In genomic region chr12:36381441-36382340, GRCm38 (mm10) we compare ENCODE assay signal across 8 mouse cellular contexts. TPM values are rescaled to one million over a fixed set of nuclear protein-coding genes. Genes with fewer than 3 reads are reported as not detected.
DNase-seq lines count a peak whose midpoint lies in the region; ATAC-seq and TF ChIP-seq lines count a peak whose summit lies in the region.

TSS of gene Ispd (plus strand) at chr12:36381450.
TSS of gene D630036H23Rik (minus strand) at chr12:36382181.

- peak within 1 kb of the TSS; percentile 99 for H3K9ac ChIP-seq in heart, embryonic 14.5 days (ENCODE audit: low read length)
- H3K9ac ChIP-seq in liver, embryonic 11.5 days (ENCODE audit: low read depth, low read length), result peak within 1 kb of the TSS; percentile 78

- DNase-seq in brain, embryonic 18.5 days (ENCODE audit: low read depth, low spot score), result peak; percentile 57
- peak; percentile 38 for DNase-seq in fibroblast of lung, adult 2 months (ENCODE audit: low read depth)
- DNase-seq in kidney, postnatal 10 days, result peak; percentile 92
- DNase-seq in liver, embryonic 11.5 days (ENCODE audit: low spot score), result peak; percentile 83
- peak; percentile 71 to 86 for DNase-seq in spleen, postnatal 4 days (ENCODE audit: low spot score in 2 of 2)

- TF ChIP-seq POLR2A in myocyte (IDR thresholded peaks at IDR 0.05; ENCODE audit: insufficient read length, low read depth), result peak; percentile 35

- no peaks in the 10 kb centered on the region for H3K27me3 ChIP-seq in heart, embryonic 14.5 days (ENCODE audit: control insufficient read depth, insufficient read depth, low read length)
- H3K27me3 ChIP-seq in liver, embryonic 11.5 days (replicated peaks; ENCODE audit: control insufficient read depth, insufficient read depth, low read length), result no peaks in the 10 kb centered on the region
- no peaks in the 10 kb centered on the region for H3K27me3 ChIP-seq in myocyte (ENCODE audit: control insufficient read depth, insufficient read depth, insufficient read length)

- peak; percentile 77 for ATAC-seq in CD4-positive, CD25-positive, alpha-beta regulatory T cell, adult 4 months
- ATAC-seq in heart, embryonic 14.5 days (ENCODE audit: insufficient number of reproducible peaks, insufficient read depth, low FRiP score, low read depth), result peak; percentile 88
- ATAC-seq in liver, embryonic 11.5 days (replicated peaks; ENCODE audit: low FRiP score), result peak; percentile 88

- H3K4me2 ChIP-seq in heart, embryonic 14.5 days (ENCODE audit: low read length), result peak within 1 kb of the TSS; percentile 75
- H3K4me2 ChIP-seq in liver, embryonic 11.5 days, result peak within 1 kb of the TSS; percentile 77
- peak within 1 kb of the TSS; percentile 60 for H3K4me2 ChIP-seq in myocyte (ENCODE audit: low read depth)

- H3ac ChIP-seq in myocyte (ENCODE audit: control insufficient read depth, insufficient read length), result peak within 1 kb of the TSS; percentile 26

- no peaks in the 10 kb centered on the region for H3K36me3 ChIP-seq in heart, embryonic 14.5 days (ENCODE audit: control insufficient read depth, insufficient read depth, low read length)
- no peaks in the 10 kb centered on the region for H3K36me3 ChIP-seq in liver, embryonic 11.5 days (ENCODE audit: control insufficient read depth, insufficient read depth, low read length)
- no peaks in the 10 kb centered on the region for H3K36me3 ChIP-seq in myocyte (ENCODE audit: control insufficient read depth, insufficient read depth)

- no peaks in the 10 kb centered on the region for H3K79me2 ChIP-seq in myocyte (ENCODE audit: control insufficient read depth, insufficient read depth)

- H3K9me3 ChIP-seq in heart, embryonic 14.5 days (ENCODE audit: control insufficient read depth, low read length), result no peaks in the 10 kb centered on the region
- no peaks in the 10 kb centered on the region for H3K9me3 ChIP-seq in liver, embryonic 11.5 days (ENCODE audit: control insufficient read depth, low read length)

- WGBS in heart, embryonic 14.5 days, result under 1% methylated on average over 63 of the region's 64 CpGs
- WGBS in liver, embryonic 11.5 days, result under 1% methylated on average over 64 of the region's 64 CpGs

- H3K4me3 ChIP-seq in heart, embryonic 14.5 days (ENCODE audit: control insufficient read depth in 1 of 2, insufficient read depth in 1 of 2, low read depth in 1 of 2, low read length in 2 of 2), result peak within 1 kb of the TSS; percentile 57 to 78
- H3K4me3 ChIP-seq in liver, embryonic 11.5 days (ENCODE audit: low read depth, low read length), result peak within 1 kb of the TSS; percentile 59
- H3K4me3 ChIP-seq in myocyte, result peak within 1 kb of the TSS; percentile 26

- H3K4me1 ChIP-seq in heart, embryonic 14.5 days (ENCODE audit: control insufficient read depth in 2 of 2, insufficient read depth in 2 of 2, low read length in 2 of 2), result peaks cover 0 to 10% of the 10 kb centered on the region in 2 experiments; a peak in 1 of 4 replicates
- peaks cover 6% of the 10 kb centered on the region for H3K4me1 ChIP-seq in liver, embryonic 11.5 days (replicated peaks; ENCODE audit: control insufficient read depth, insufficient read depth, low read length)

- H3K27ac ChIP-seq in heart, embryonic 14.5 days (replicated peaks in 1 of 2; ENCODE audit: control insufficient read depth in 1 of 2, insufficient read depth in 1 of 2, low read depth in 2 of 2, low read length in 2 of 2), result peak within 1 kb of the TSS; percentile 90 to 97
- H3K27ac ChIP-seq in liver, embryonic 11.5 days (ENCODE audit: low read depth, low read length), result peak within 1 kb of the TSS; percentile 65

TF ChIP-seq in myocyte, 11 proteins besides CTCF, POLR2A, EP300 and RAD21:
- no peak for TF ChIP-seq MYOD1 (IDR thresholded peaks at IDR 0.05; ENCODE audit: control insufficient read depth in 1 of 3, insufficient read length in 2 of 3, low read depth in 2 of 3)
- TF ChIP-seq MYOG (IDR thresholded peaks at IDR 0.05; ENCODE audit: control insufficient read depth in 1 of 3, insufficient read depth in 1 of 3, insufficient read length in 2 of 3, low read depth in 2 of 3), result peak in 1 of 3 experiments; percentile 4
- no peak for TF ChIP-seq POLR2AphosphoS2 (IDR thresholded peaks at IDR 0.05; ENCODE audit: insufficient read length, low read depth)
TF ChIP-seq in myocyte: peak in this region for 1.

RNA-seq across cellular contexts. Expression of gene Ispd, which starts in this region (rescaled TPM):
- polyA plus RNA-seq in CD4-positive, CD25-positive, alpha-beta regulatory T cell, adult 4 months (2017; shearing (Covaris generic)), result 1 to 10 TPM; 1.8 to 2.7 TPM
- 13.8 and 14.6 TPM in 2 replicates for polyA plus RNA-seq in heart, embryonic 14.5 days (2014; fragmentation: Nextera tagmentation; extraction: Ambion mirVana)
- polyA plus RNA-seq in liver, embryonic 11.5 days (2014; fragmentation: Nextera tagmentation; extraction: Ambion mirVana), result 5.0 and 5.7 TPM in 2 replicates
- polyA plus RNA-seq in myocyte (2012; fragmentation: generic; extraction: Trizol), result 1.6 TPM

RNA-seq across cellular contexts. Expression of gene D630036H23Rik, which starts in this region (rescaled TPM):
- not detected for polyA plus RNA-seq in CD4-positive, CD25-positive, alpha-beta regulatory T cell, adult 4 months (2017; shearing (Covaris generic))
- 1.8 and 2.6 TPM in 2 replicates for polyA plus RNA-seq in heart, embryonic 14.5 days (2014; fragmentation: Nextera tagmentation; extraction: Ambion mirVana)
- 0.63 and 0.94 TPM in 2 replicates for polyA plus RNA-seq in liver, embryonic 11.5 days (2014; fragmentation: Nextera tagmentation; extraction: Ambion mirVana)
- 0.24 TPM for polyA plus RNA-seq in myocyte (2012; fragmentation: generic; extraction: Trizol)

Comparison
In these comparisons a context has a peak if more than half of its experiments do, and no peak if none do; other contexts are left out.
1. Peak in every context shown above with its lines: DNase-seq, ATAC-seq, H3K4me3 ChIP-seq and H3K27ac ChIP-seq.
2. DNase-seq: peak in every context shown above with its lines; median percentile 92 in kidney, postnatal 10 days; 83 in liver, embryonic 11.5 days; 78 in spleen, postnatal 4 days; 57 in brain, embryonic 18.5 days; 38 in fibroblast of lung, adult 2 months.